Mouse (Mus musculus): Measurements from ENCODE around the gene Hist1h3g.
"Not testable (repeated sequence)": the region's sequence is repeated elsewhere in the genome, so short reads cannot be mapped to it uniquely, and the experiment has no call there.

The Hist1h3g gene

GRCm38 (mm10) chr13:23536076-23536822, 1.0 kb downstream of the Hist1h3g start:
- DNase-seq: no peak

- DNase-seq: no peak
These were observed 1.9 kb downstream of the Hist1h3g start for GRCm38 (mm10) chr13:23537006-23537710.

- no peak for DNase-seq
These were observed 3.0 kb downstream of the Hist1h3g start for GRCm38 (mm10) chr13:23538249-23538648.

GRCm38 (mm10) chr13:23539821-23540220, 4.6 kb downstream of the Hist1h3g start:
- DNase-seq: not testable (repeated sequence)

- no peak for DNase-seq
These were observed 6.3 kb downstream of the Hist1h3g start for GRCm38 (mm10) chr13:23541497-23541896.

- DNase-seq: not testable (repeated sequence)
These were observed 7.2 kb downstream of the Hist1h3g start for GRCm38 (mm10) chr13:23542225-23542980.

GRCm38 (mm10) chr13:23542999-23543607, 7.9 kb downstream of the Hist1h3g start, which contains the start of gene Hist1h2bh:
Gene Hist1h2bh, minus strand, starts transcription at chr13:23543392.
- DNase-seq: peak; percentile 72

- peak; percentile 80 for DNase-seq
These were observed 9.0 kb downstream of the Hist1h3g start, which contains the start of gene Hist1h3f for GRCm38 (mm10) chr13:23543965-23544786. Gene Hist1h3f, plus strand, starts transcription at chr13:23544052.

GRCm38 (mm10) chr13:23544787-23545120, 9.5 kb downstream of the Hist1h3g start:
- DNase-seq: not testable (repeated sequence)

GRCm38 (mm10) chr13:23546694-23547093, 11.5 kb downstream of the Hist1h3g start:
- DNase-seq: no peak

GRCm38 (mm10) chr13:23550761-23551145, 15.5 kb downstream of the Hist1h3g start:
- no peak for DNase-seq

- peak; percentile 91 for DNase-seq
These were observed 16.1 kb downstream of the Hist1h3g start, which contains the start of gene Hist1h4f for GRCm38 (mm10) chr13:23551146-23551834. Gene Hist1h4f, minus strand, starts transcription at chr13:23551648.

GRCm38 (mm10) chr13:23551931-23552914, 17.0 kb downstream of the Hist1h3g start:
- DNase-seq: no peak

GRCm38 (mm10) chr13:23552962-23553361, 17.7 kb downstream of the Hist1h3g start, which contains the start of gene Hist1h1d:
Gene Hist1h1d, plus strand, starts transcription at chr13:23553262.
- no peak for DNase-seq

- DNase-seq: no peak
These were observed 19.2 kb downstream of the Hist1h3g start for GRCm38 (mm10) chr13:23554393-23554792.

- peak; percentile 93 for DNase-seq
These were observed 20.0 kb downstream of the Hist1h3g start for GRCm38 (mm10) chr13:23554925-23555838.

- peak; percentile 76 for DNase-seq
These were observed 20.7 kb downstream of the Hist1h3g start for GRCm38 (mm10) chr13:23555839-23556416.

GRCm38 (mm10) chr13:23556906-23557305, 21.7 kb downstream of the Hist1h3g start:
- no peak for DNase-seq
